Mouse (Mus musculus): ENCODE measurements around the gene Ap3b2.
"Not testable (repeated sequence)": the region's sequence is repeated elsewhere in the genome, so short reads cannot be mapped to it uniquely, and the experiment has no call there.

Ap3b2 gene

GRCm38 (mm10) chr7:81493331-81494021 is at the start of gene Ap3b2:
Gene Ap3b2, minus strand, starts transcription at chr7:81493925.
- DNase-seq (ENCODE audit: low spot score): peak; percentile 61

GRCm38 (mm10) chr7:81542934-81543333 is 49.2 kb upstream of the Ap3b2 start:
- no peak for DNase-seq (ENCODE audit: low spot score)

- DNase-seq (ENCODE audit: low spot score): no peak
Measured at GRCm38 (mm10) chr7:81541924-81542524, 48.3 kb upstream of the Ap3b2 start.

- DNase-seq (ENCODE audit: low spot score): no peak
Measured at GRCm38 (mm10) chr7:81540999-81541398, 47.3 kb upstream of the Ap3b2 start.

- no peak for DNase-seq (ENCODE audit: low spot score)
Measured at GRCm38 (mm10) chr7:81539565-81539964, 45.8 kb upstream of the Ap3b2 start.

- no peak for DNase-seq (ENCODE audit: low spot score)
Measured at GRCm38 (mm10) chr7:81538070-81538675, 44.4 kb upstream of the Ap3b2 start.

GRCm38 (mm10) chr7:81536478-81536877 is 42.8 kb upstream of the Ap3b2 start:
- DNase-seq (ENCODE audit: low spot score): no peak

- DNase-seq (ENCODE audit: low spot score): no peak
Measured at GRCm38 (mm10) chr7:81531462-81531861, 37.7 kb upstream of the Ap3b2 start.

GRCm38 (mm10) chr7:81528918-81529317 is 35.2 kb upstream of the Ap3b2 start:
- DNase-seq (ENCODE audit: low spot score): no peak

GRCm38 (mm10) chr7:81523663-81524017 is 29.9 kb upstream of the Ap3b2 start:
- DNase-seq (ENCODE audit: low spot score): no peak

- DNase-seq (ENCODE audit: low spot score): peak; percentile 82
Measured at GRCm38 (mm10) chr7:81523008-81523662, 29.4 kb upstream of the Ap3b2 start.

GRCm38 (mm10) chr7:81516154-81517030 is 22.7 kb upstream of the Ap3b2 start:
- DNase-seq (ENCODE audit: low spot score): no peak

GRCm38 (mm10) chr7:81514906-81515590 is 21.3 kb upstream of the Ap3b2 start:
- DNase-seq (ENCODE audit: low spot score): no peak

GRCm38 (mm10) chr7:81501050-81501449 is 7.3 kb upstream of the Ap3b2 start:
- no peak for DNase-seq (ENCODE audit: low spot score)

GRCm38 (mm10) chr7:81498181-81498580 is 4.5 kb upstream of the Ap3b2 start, which contains the start of gene BC048679:
Gene BC048679, minus strand, starts transcription at chr7:81498281.
- DNase-seq (ENCODE audit: low spot score): no peak

- no peak for DNase-seq (ENCODE audit: low spot score)
Measured at GRCm38 (mm10) chr7:81497171-81497570, 3.4 kb upstream of the Ap3b2 start.

GRCm38 (mm10) chr7:81492628-81493027 is 1.1 kb downstream of the Ap3b2 start:
- no peak for DNase-seq (ENCODE audit: low spot score)

GRCm38 (mm10) chr7:81489649-81490048 is 4.1 kb downstream of the Ap3b2 start:
- no peak for DNase-seq (ENCODE audit: low spot score)

GRCm38 (mm10) chr7:81480800-81481199 is 12.9 kb downstream of the Ap3b2 start:
- DNase-seq (ENCODE audit: low spot score): no peak

GRCm38 (mm10) chr7:81479531-81480090 is 14.1 kb downstream of the Ap3b2 start:
- DNase-seq (ENCODE audit: low spot score): no peak

GRCm38 (mm10) chr7:81478261-81478660 is 15.5 kb downstream of the Ap3b2 start:
- not testable (repeated sequence) for DNase-seq (ENCODE audit: low spot score)
